Mouse (Mus musculus) kidney, postnatal 10 days (tissue): ENCODE data around the gene Mutyh.
A peak's percentile ranks its signal among the peaks of the same experiment; 100 is the strongest.
"Not testable (repeated sequence)": the region's sequence is repeated elsewhere in the genome, so short reads cannot be mapped to it uniquely, and the experiment has no call there.

Experiments used
- DNase-seq: peaks from one replicate; pipeline ENCODE4 v3.0.0; 2021; ENCODE audit warnings: mixed read lengths

The Mutyh gene

DNA sequence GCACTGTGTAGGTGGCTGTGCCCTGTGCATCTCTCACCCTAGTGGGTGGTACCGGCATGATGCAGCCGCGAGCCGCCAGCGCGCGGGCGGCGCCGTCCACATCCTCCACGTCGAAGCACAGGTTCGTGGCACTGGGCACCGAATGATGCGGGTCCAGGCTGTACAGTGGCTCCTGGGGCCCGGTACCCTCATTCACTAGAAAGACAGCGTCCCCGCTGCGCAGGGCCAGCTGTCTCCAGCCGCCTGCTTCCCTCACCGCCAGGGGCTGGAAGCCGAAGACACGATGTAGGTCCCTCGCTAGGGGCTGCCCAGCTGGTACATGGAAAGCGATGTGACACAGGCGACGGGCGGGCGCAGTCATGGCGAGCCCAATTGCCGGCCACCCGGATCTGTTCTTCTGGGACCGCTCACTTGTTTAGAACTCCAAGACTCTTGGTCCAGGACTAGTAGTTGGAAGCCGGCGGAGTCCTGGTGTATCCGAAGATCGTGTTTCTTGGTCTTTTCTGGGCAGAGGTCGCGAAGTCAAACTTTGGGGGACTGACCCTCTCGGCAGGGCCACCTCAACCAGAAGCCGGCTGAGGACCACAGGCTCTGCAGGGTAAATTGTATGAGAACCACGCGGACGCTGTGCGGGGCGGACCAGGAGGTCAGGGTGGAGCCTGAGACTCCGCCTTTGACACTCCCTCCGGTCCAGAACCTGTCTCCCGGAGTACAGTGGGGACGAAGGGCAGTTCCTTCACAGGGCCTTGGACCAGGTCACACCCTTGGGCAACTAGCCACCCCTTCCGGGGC is 13.6 kb downstream of the Mutyh start:
- DNase-seq: peak; percentile 84

DNA sequence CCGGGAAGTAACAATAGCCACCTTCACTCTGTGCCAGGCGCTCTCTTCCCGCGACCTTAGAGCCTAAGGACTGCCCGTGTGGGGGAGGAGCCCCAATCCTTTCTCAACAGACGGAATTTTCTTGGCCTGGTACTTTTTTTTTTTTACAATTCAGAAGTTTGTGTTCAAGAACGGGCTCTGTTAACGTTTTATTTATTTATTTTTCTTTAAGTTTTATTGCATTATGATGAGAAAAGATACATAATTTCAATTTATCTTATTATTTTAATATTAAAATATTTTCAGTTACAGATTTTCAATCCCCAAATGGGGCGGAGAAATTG is 14.1 kb downstream of the Mutyh start, which contains the start of gene Hpdl:
Gene Hpdl (minus strand): TSS at position 14 of the 323 bp plus-strand sequence.
- DNase-seq: no peak

GRCm38 (mm10) chr4:116824541-116825004 is 17.1 kb downstream of the Mutyh start:
- peak; percentile 76 for DNase-seq

- DNase-seq: peak; percentile 37
These were observed 20.3 kb downstream of the Mutyh start for GRCm38 (mm10) chr4:116827819-116828218.

DNA sequence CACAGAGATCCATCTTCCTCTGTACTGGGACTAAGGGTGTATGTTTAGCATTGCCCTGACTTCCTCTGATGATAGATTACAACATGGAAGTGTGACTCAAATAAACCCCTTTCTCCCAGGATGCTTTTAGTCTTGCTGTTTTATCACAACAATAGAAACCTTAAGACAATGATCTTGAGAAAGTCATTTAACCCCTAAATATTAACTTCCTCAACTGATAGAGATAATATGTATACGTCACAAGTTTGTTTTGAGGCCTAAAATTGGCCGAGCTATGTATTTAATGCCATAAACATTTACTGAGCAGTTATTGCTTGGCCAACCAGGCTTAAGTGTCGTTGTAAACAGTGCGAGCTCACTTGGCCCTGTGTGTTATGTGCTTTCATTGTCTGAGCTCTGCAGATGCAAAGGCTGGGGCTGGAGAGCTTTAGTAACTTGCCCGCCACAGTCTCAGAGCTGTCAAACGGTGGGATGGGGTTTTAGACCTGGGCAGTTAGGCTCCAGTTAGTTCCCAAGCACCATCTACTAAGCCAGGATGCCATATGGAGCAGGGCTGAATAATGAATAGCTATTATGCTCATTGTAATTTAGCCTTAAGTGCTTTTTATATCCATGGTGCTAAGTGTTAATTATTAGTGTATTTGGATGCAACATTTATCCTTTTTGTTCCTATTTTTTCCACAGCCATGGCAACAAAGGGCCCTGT is 22.0 kb downstream of the Mutyh start:
- no peak for DNase-seq

GRCm38 (mm10) chr4:116830070-116830368 is 22.5 kb downstream of the Mutyh start:
- peak; percentile 27 for DNase-seq

DNA sequence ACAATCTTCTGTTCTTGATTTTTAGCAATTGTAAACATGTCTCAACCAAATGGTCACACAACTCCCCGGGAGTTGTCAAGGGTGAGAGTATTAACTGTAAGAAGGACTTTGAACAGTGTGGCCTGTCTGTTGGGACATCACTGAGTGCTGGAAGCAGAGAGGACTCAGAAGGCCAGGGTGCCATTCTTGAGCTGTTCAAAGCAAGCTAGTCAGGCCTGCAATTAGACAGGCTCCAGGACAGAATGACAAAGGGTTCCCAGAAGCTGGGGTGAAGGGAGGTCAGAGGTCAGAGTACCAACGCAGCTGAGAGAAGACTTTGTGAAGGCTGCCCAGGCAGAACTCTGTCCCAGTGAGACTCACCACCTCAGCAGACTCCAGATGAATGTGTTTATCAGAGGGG is 31.5 kb downstream of the Mutyh start:
- DNase-seq: no peak

- not testable (repeated sequence) for DNase-seq
These were observed 32.6 kb downstream of the Mutyh start for GRCm38 (mm10) chr4:116840096-116840495.

GRCm38 (mm10) chr4:116840841-116841240 is 33.3 kb downstream of the Mutyh start:
- no peak for DNase-seq

DNA sequence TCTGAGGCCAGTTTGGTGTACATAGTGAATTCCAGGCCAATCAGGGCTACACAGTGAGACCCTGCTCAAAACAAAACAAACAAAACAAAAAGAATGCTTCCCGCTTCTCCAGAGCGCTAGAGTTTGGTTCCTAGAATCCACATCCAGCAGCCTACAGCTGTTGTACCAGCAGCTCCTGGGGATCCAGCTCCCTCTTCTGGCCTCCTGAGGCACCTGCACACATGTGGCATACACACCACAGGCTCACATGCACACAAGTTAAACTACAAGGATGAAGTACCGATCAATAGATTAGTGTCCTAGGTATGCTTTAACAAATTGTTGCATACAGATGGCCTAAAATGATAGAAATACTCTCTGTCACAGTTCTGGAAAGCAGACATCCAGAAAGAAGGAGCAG is 36.8 kb downstream of the Mutyh start:
- no peak for DNase-seq

DNA sequence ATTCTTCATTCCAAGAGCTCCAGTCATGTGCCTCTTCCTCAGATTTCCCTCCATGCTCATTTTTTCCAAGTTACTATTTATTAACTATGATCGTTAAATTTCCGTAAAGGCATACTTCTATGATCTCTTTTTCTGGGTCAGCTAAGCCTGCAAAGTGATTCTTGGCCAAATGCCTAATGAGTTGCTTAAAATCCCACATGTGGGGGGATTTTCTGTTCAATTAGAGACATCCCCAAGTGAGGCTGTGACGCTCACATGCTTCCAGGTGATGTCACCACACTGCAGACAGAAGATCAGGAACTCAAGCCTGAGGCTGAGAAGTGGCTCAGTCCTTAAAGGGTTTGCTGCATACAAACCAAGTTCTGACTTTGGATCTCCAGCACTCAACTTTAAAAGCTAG is 42.4 kb downstream of the Mutyh start:
- DNase-seq: no peak

GRCm38 (mm10) chr4:116854286-116854685 is 46.8 kb downstream of the Mutyh start:
- no peak for DNase-seq

DNA sequence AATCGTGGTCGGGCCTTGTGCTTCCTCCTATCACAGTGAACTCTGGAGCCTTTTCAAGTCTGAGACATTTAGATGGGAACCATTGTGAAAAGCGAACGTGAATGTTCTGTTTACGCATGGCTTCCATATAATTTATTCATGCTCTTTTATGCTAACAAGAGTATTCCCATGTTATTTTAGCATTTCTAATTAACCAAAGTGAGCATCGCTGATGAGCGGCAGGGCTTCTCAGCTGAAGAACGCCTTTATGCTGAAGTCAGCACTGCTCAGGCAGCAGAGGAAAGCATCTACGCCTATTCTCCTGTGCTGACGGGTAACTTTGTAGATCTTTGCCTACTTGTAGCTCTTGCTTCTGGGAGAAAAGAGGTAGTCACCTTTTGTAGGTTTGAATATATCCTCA is 49.7 kb downstream of the Mutyh start:
- DNase-seq: no peak

GRCm38 (mm10) chr4:116859711-116860110 is 52.2 kb downstream of the Mutyh start:
- peak; percentile 44 for DNase-seq

DNA sequence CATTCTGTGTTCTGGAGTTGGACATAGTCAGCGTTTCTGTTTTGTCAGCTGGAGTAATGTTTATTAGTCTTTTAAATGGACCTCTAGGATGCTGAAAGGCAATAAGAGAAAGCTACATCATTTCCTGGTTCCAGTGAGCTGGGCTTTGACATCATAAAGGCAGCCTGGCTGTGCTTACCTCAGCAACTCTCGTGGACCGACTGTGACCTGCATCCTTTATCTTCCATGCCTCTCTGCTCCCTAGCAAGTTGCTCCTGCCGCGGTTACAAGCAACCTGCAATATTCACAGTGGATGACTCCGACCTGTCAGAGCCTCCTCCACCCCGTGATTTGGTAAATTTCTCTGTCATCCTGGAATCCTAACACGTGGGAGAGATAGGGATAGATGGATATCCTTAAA is 54.5 kb downstream of the Mutyh start:
- no peak for DNase-seq
